Comparison of ENCODE assay signal across 28 mouse cellular contexts in genomic region chr11:46054311-46054710, GRCm38 (mm10). TPM values are rescaled to one million over a fixed set of nuclear protein-coding genes. Genes with fewer than 3 reads are reported as not detected.
DNase-seq lines count a peak whose midpoint lies in the region; ATAC-seq and TF ChIP-seq lines count a peak whose summit lies in the region.
"Had no signal": no experiment of that assay in that cellular context is flagged by ENCODE, and none has a peak within 500 bp of the region (broad histone marks: within the 10 kb centered on the region; RNA-seq: fewer than 3 reads in every experiment).

No protein-coding gene starts in this region.

- H3K4me2 ChIP-seq in heart, embryonic 12.5 days: no peak overlapping the region
- no peak overlapping the region for H3K4me2 ChIP-seq in midbrain, embryonic 11.5 days
- no peak overlapping the region for H3K4me2 ChIP-seq in midbrain, embryonic 14.5 days (ENCODE audit: low read length)
- no peak overlapping the region for H3K4me2 ChIP-seq in stomach, postnatal 0 days (replicated peaks; ENCODE audit: low read depth)
- H3K4me2 ChIP-seq: hindbrain, embryonic 15.5 days; midbrain, embryonic 15.5 days; neural tube, embryonic 15.5 days had no signal

- peak; percentile 12; the same call in 1 of the 2 replicates for ATAC-seq in heart, embryonic 12.5 days (ENCODE audit: insufficient number of reproducible peaks, low FRiP score)
- ATAC-seq in midbrain, embryonic 11.5 days (ENCODE audit: low FRiP score): no peak
- ATAC-seq in midbrain, embryonic 14.5 days (ENCODE audit: low FRiP score, low TSS enrichment): no peak
- no peak for ATAC-seq in stomach, postnatal 0 days (ENCODE audit: low FRiP score, low TSS enrichment)
- ATAC-seq: forebrain, embryonic 16.5 days; midbrain, embryonic 15.5 days had no signal

- 27% methylated on average over 5 of the region's 5 CpGs for WGBS in heart, embryonic 12.5 days
- WGBS in midbrain, embryonic 11.5 days: 54% methylated on average over 5 of the region's 5 CpGs
- 57% methylated on average over 5 of the region's 5 CpGs for WGBS in midbrain, embryonic 14.5 days
- 46% methylated on average over 5 of the region's 5 CpGs for WGBS in stomach, postnatal 0 days

- intact Hi-C loops in heart, postnatal 36 days (cut with DNase I): loop anchor here (5.0 kb wide), 1 partner anchor 37 kb away; no protein-coding TSS in a partner anchor

- H3K4me1 ChIP-seq in heart, embryonic 12.5 days (replicated peaks): peaks cover 23% of the 10 kb centered on the region
- peaks cover 4% of the 10 kb centered on the region; the same call in 1 of the 2 replicates for H3K4me1 ChIP-seq in midbrain, embryonic 11.5 days (ENCODE audit: control insufficient read depth, insufficient read depth, low read length)
- H3K4me1 ChIP-seq in midbrain, embryonic 14.5 days (ENCODE audit: control insufficient read depth, insufficient read depth, low read length): peaks cover 11% of the 10 kb centered on the region; the same call in 1 of the 2 replicates
- H3K4me1 ChIP-seq in stomach, postnatal 0 days (replicated peaks; ENCODE audit: control insufficient read depth, insufficient read depth): no peaks in the 10 kb centered on the region

- H3K4me3 ChIP-seq in heart, embryonic 12.5 days: no peak overlapping the region
- no peak overlapping the region for H3K4me3 ChIP-seq in midbrain, embryonic 11.5 days (ENCODE audit: low read depth, low read length)
- H3K4me3 ChIP-seq in midbrain, embryonic 14.5 days (replicated peaks; ENCODE audit: low read depth, low read length): no peak overlapping the region
- no peak overlapping the region for H3K4me3 ChIP-seq in stomach, postnatal 0 days (ENCODE audit: low read depth, low read length)
- H3K4me3 ChIP-seq: erythroblast, embryonic 14.5 days; hindbrain, embryonic 10.5 days; hindbrain, embryonic 15.5 days; kidney, embryonic 15.5 days; midbrain, embryonic 15.5 days; neural tube, embryonic 15.5 days had no signal

- H3K27ac ChIP-seq in heart, embryonic 12.5 days (ENCODE audit: poor library complexity, severe bottlenecking): no peak overlapping the region
- H3K27ac ChIP-seq in midbrain, embryonic 11.5 days (ENCODE audit: low read depth, low read length): no peak overlapping the region
- H3K27ac ChIP-seq in midbrain, embryonic 14.5 days (replicated peaks; ENCODE audit: low read depth, low read length): no peak overlapping the region
- H3K27ac ChIP-seq in stomach, postnatal 0 days (replicated peaks): no peak overlapping the region
- H3K27ac ChIP-seq: hindbrain, embryonic 10.5 days; liver, embryonic 14.5 days; macrophage; midbrain, embryonic 15.5 days; neural tube, embryonic 15.5 days had no signal

- TF ChIP-seq CTCF in stomach, postnatal 0 days (IDR thresholded peaks at IDR 0.05; ENCODE audit: low read depth): no peak

- H3K9ac ChIP-seq in heart, embryonic 12.5 days: no peak overlapping the region
- H3K9ac ChIP-seq in midbrain, embryonic 11.5 days (ENCODE audit: low read length): no peak overlapping the region
- H3K9ac ChIP-seq in midbrain, embryonic 14.5 days (replicated peaks; ENCODE audit: low read length): no peak overlapping the region
- H3K9ac ChIP-seq in stomach, postnatal 0 days (ENCODE audit: low read length): no peak overlapping the region
- H3K9ac ChIP-seq: hindbrain, embryonic 15.5 days; kidney, embryonic 15.5 days; liver, embryonic 14.5 days; midbrain, embryonic 15.5 days; neural tube, embryonic 15.5 days had no signal

- peak; percentile 29 for DNase-seq in embryo, embryonic 10.5 days (ENCODE audit: low spot score)
- no peak for DNase-seq in embryo, embryonic 11 days
- DNase-seq in heart, postnatal 36 days: no peak
- DNase-seq in midbrain, embryonic 11.5 days (ENCODE audit: low spot score, missing footprints): peak; percentile 75
- DNase-seq in midbrain, embryonic 14.5 days: no peak
- no peak for DNase-seq in stomach, postnatal 0 days (ENCODE audit: low spot score)
- DNase-seq: adrenal gland, postnatal 14 days; cerebellum, adult 11 months; cerebellum, adult 9-11 months; kidney, adult 18-20 months; kidney, postnatal 25 days; liver; lung, adult 2 months; lung, postnatal 10 days; right cerebral cortex, postnatal 14 days; thymus, postnatal 14 days had no signal

- H3K36me3 ChIP-seq in heart, embryonic 12.5 days: no peaks in the 10 kb centered on the region
- H3K36me3 ChIP-seq in midbrain, embryonic 11.5 days (ENCODE audit: control insufficient read depth, insufficient read depth, low read length): no peaks in the 10 kb centered on the region
- H3K36me3 ChIP-seq in midbrain, embryonic 14.5 days (ENCODE audit: control insufficient read depth, insufficient read depth, low read length): no peaks in the 10 kb centered on the region
- H3K36me3 ChIP-seq in stomach, postnatal 0 days (ENCODE audit: control insufficient read depth, insufficient read depth, low read length): no peaks in the 10 kb centered on the region
- H3K36me3 ChIP-seq: G1E; hindbrain, embryonic 10.5 days; hindbrain, embryonic 15.5 days; kidney, embryonic 15.5 days; midbrain, embryonic 15.5 days; neural tube, embryonic 15.5 days had no signal

- TF ChIP-seq EP300 in stomach, postnatal 0 days (optimal IDR thresholded peaks at IDR 0.05): no peak

- H3K27me3 ChIP-seq in heart, embryonic 12.5 days (replicated peaks): no peaks in the 10 kb centered on the region
- H3K27me3 ChIP-seq in midbrain, embryonic 11.5 days (ENCODE audit: control insufficient read depth, insufficient read depth, low read length): peaks cover 2% of the 10 kb centered on the region; the same call in 1 of the 2 replicates
- no peaks in the 10 kb centered on the region for H3K27me3 ChIP-seq in midbrain, embryonic 14.5 days (ENCODE audit: control insufficient read depth, insufficient read depth, low read length)
- no peaks in the 10 kb centered on the region for H3K27me3 ChIP-seq in stomach, postnatal 0 days (ENCODE audit: control insufficient read depth, insufficient read depth, low read length)
- H3K27me3 ChIP-seq: CH12.LX; hindbrain, embryonic 15.5 days; midbrain, embryonic 15.5 days; neural tube, embryonic 15.5 days had no signal

- H3K9me3 ChIP-seq in heart, embryonic 12.5 days (replicated peaks): no peaks in the 10 kb centered on the region
- no peaks in the 10 kb centered on the region for H3K9me3 ChIP-seq in midbrain, embryonic 11.5 days (ENCODE audit: control insufficient read depth, low read length)
- H3K9me3 ChIP-seq in midbrain, embryonic 14.5 days (ENCODE audit: control insufficient read depth, low read length): no peaks in the 10 kb centered on the region
- no peaks in the 10 kb centered on the region for H3K9me3 ChIP-seq in stomach, postnatal 0 days (ENCODE audit: control insufficient read depth, low read length)
- H3K9me3 ChIP-seq: G1E; hindbrain, embryonic 10.5 days; hindbrain, embryonic 15.5 days; kidney, embryonic 15.5 days; midbrain, embryonic 15.5 days; neural tube, embryonic 15.5 days had no signal

RNA-seq across cellular contexts. Expression of gene Adam19, which starts 1.5 kb away (rescaled TPM):
- polyA plus RNA-seq in heart, embryonic 12.5 days (2016; fragmentation: Nextera tagmentation; extraction: Ambion mirVana): 44.2 and 48.3 TPM in 2 replicates
- total RNA-seq in heart, postnatal 36 days (2021): 10 to 100 TPM; 21.2 to 49.2 TPM
- 6.1 and 6.6 TPM in 2 replicates for polyA plus RNA-seq in midbrain, embryonic 11.5 days (2014; fragmentation: Nextera tagmentation; extraction: Ambion mirVana)
- polyA plus RNA-seq in midbrain, embryonic 14.5 days (2014; fragmentation: Nextera tagmentation; extraction: Ambion mirVana): 7.0 and 8.3 TPM in 2 replicates
- polyA plus RNA-seq in stomach, postnatal 0 days (2015; fragmentation: Nextera tagmentation; extraction: Ambion mirVana): 4.3 and 4.9 TPM in 2 replicates
- polyA plus RNA-seq: G1E had no signal

RNA-seq across cellular contexts. Expression of gene Gm12166, which starts 2.2 kb away (rescaled TPM):
- polyA plus RNA-seq in heart, embryonic 12.5 days (2016; fragmentation: Nextera tagmentation; extraction: Ambion mirVana): 3.4 and 4.0 TPM in 2 replicates
- 1 to 10 TPM; 1.3 to 1.9 TPM for total RNA-seq in heart, postnatal 36 days (2021)
- 1.4 and 2.5 TPM in 2 replicates for polyA plus RNA-seq in midbrain, embryonic 11.5 days (2014; fragmentation: Nextera tagmentation; extraction: Ambion mirVana)
- 5.6 and 6.0 TPM in 2 replicates for polyA plus RNA-seq in midbrain, embryonic 14.5 days (2014; fragmentation: Nextera tagmentation; extraction: Ambion mirVana)
- 7.0 and 7.3 TPM in 2 replicates for polyA plus RNA-seq in stomach, postnatal 0 days (2015; fragmentation: Nextera tagmentation; extraction: Ambion mirVana)

Comparison
In these comparisons a context has a peak if more than half of its experiments do, and no peak if none do; other contexts are left out.
1. DNase-seq: peak in embryo, embryonic 10.5 days (single experiment) and midbrain, embryonic 11.5 days (single experiment); none in embryo, embryonic 11 days (single experiment), heart, postnatal 36 days (0 of 2), midbrain, embryonic 14.5 days (single experiment) and stomach, postnatal 0 days (single experiment).